Mouse (Mus musculus) spleen, adult 2 months (tissue): ENCODE data around the gene Mcts2. TPM values are rescaled to one million over a fixed set of nuclear protein-coding genes. Genes with fewer than 3 reads are reported as not detected.

Experiments used
- DNase-seq, 2 experiments: peaks; one replicate each; pipeline versions ENCODE4 v3.0.0 to v3.0.0-alpha.2; 2012 to 2021; ENCODE audit warnings: low spot score in 2 of 2, low read depth in 1 of 2
- H3K27ac ChIP-seq: fragments of 200-500 bp; 2 replicates; pipeline ENCODE4 v1.5.1; 2012; ENCODE audit warnings: low read length, inconsistent platforms; ENCODE audit not compliant: insufficient read depth
- H3K27me3 ChIP-seq: fragments of 200-500 bp; 2 replicates; pipeline ENCODE4 v1.6.1; 2012; ENCODE audit warnings: mild to moderate bottlenecking, moderate library complexity, low read length, inconsistent platforms; ENCODE audit not compliant: control insufficient read depth, insufficient read depth
- H3K36me3 ChIP-seq: fragments of 200-500 bp; 2 replicates; pipeline ENCODE4 v1.6.1; 2012; ENCODE audit warnings: mild to moderate bottlenecking, low read length, inconsistent platforms; ENCODE audit not compliant: control insufficient read depth, insufficient read depth
- H3K4me1 ChIP-seq: fragments of 200-500 bp; 2 replicates; pipeline ENCODE4 v1.6.1; 2011; ENCODE audit warnings: inconsistent platforms; ENCODE audit not compliant: control insufficient read depth, insufficient read depth, insufficient read length
- H3K4me3 ChIP-seq: fragments of 200-500 bp; 2 replicates; pipeline ENCODE4 v1.5.1; 2011; ENCODE audit warnings: mild to moderate bottlenecking, inconsistent platforms; ENCODE audit not compliant: insufficient read depth, insufficient read length; ENCODE audit errors: extremely low read depth
- CTCF ChIP-seq: fragments of 200-500 bp; IDR thresholded peaks from 2 replicates; pipeline ENCODE4 v1.5.1; 2011; ENCODE audit warnings: mild to moderate bottlenecking, inconsistent platforms; ENCODE audit not compliant: insufficient read depth, insufficient read length, insufficient replicate concordance; ENCODE audit errors: extremely low read depth
- POLR2A ChIP-seq: fragments of 200-500 bp; IDR thresholded peaks from 2 replicates; pipeline ENCODE4 v1.6.1; 2011; ENCODE audit warnings: low read depth, low read length, inconsistent platforms
- WGBS: fragments of 180-500 bp; shearing (Covaris S2); methylation state at CpG from one replicate; pipeline ENCODE4 v1.1.7; 2018; 5-methylcytosine and 5-hydroxymethylcytosine counted together
- polyA plus RNA-seq: library from polyadenylated mRNA; depleted of rRNA; stranded (reverse); fragments of >200 nt; gene quantifications from 2 replicates; pipeline ENCODE4 v1.2.3, GENCODE M21; 2012; rRNA removed

Mcts2 gene
- 0.79 and 1.5 TPM in 2 replicates for polyA plus RNA-seq

- Histone ChIP-seq H3K27ac (no peak within 1 kb of the TSS), H3K4me1 (no peaks in the 10 kb centered on the region), H3K36me3 (peaks cover 62% of the 10 kb centered on the region)
Observed at GRCm38 (mm10) chr2:152686806-152687267, at the start of gene Mcts2. Mcts2 (plus strand) TSS chr2:152687035.

GRCm38 (mm10) chr2:152637381-152637780, 49.5 kb upstream of the Mcts2 start:
- no peaks in the 10 kb centered on the region for H3K4me1 ChIP-seq
- no peak overlapping the region for H3K4me3 ChIP-seq
- H3K36me3 ChIP-seq: no peaks in the 10 kb centered on the region
- no peak for DNase-seq
- no peaks in the 10 kb centered on the region for H3K27me3 ChIP-seq
- H3K27ac ChIP-seq: 0 out of 2 replicates have a peak overlapping the region, but pooled peaks have one; percentile 56
- no peak for TF ChIP-seq POLR2A
- no peak for TF ChIP-seq CTCF
- 94% methylated on average over 4 of the region's 4 CpGs for WGBS

More at GRCm38 (mm10) chr2:152686806-152687267, at the start of gene Mcts2:
- 91% methylated on average over 45 of the region's 45 CpGs for WGBS
- no peak for TF ChIP-seq POLR2A
- no peak for TF ChIP-seq CTCF
- DNase-seq: peak in 1 of 2 experiments; percentile 31
- no peaks in the 10 kb centered on the region for H3K27me3 ChIP-seq
- H3K4me3 ChIP-seq: 0 out of 2 replicates have a peak within 1 kb of the TSS, but pooled peaks have one; percentile 2

- 70% methylated on average over 6 of the region's 6 CpGs for WGBS
- H3K4me3 ChIP-seq: no peak overlapping the region
- peak overlapping the region; percentile 61; the same call in 1 of the 2 replicates for H3K27ac ChIP-seq
Observed at GRCm38 (mm10) chr2:152638865-152639264, 48.0 kb upstream of the Mcts2 start.

GRCm38 (mm10) chr2:152639406-152640113, 47.3 kb upstream of the Mcts2 start:
- Histone ChIP-seq H3K27me3 (no peaks in the 10 kb centered on the region), H3K27ac (peak overlapping the region; percentile 61)
- DNase-seq: no peak

More at GRCm38 (mm10) chr2:152638865-152639264, 48.0 kb upstream of the Mcts2 start:
- TF ChIP-seq CTCF: no peak
- TF ChIP-seq POLR2A: no peak
- no peak for DNase-seq
- Histone ChIP-seq H3K27me3 (no peaks in the 10 kb centered on the region), H3K4me1 (no peaks in the 10 kb centered on the region), H3K36me3 (no peaks in the 10 kb centered on the region)

GRCm38 (mm10) chr2:152652901-152653620, 33.8 kb upstream of the Mcts2 start:
- Histone ChIP-seq H3K4me3 (no peak overlapping the region), H3K27ac (peak overlapping the region; percentile 6), H3K27me3 (no peaks in the 10 kb centered on the region), H3K36me3 (no peaks in the 10 kb centered on the region), H3K4me1 (no peaks in the 10 kb centered on the region)
- WGBS: 69% methylated on average over 10 of the region's 10 CpGs
- no peak for TF ChIP-seq CTCF
- TF ChIP-seq POLR2A: no peak
- DNase-seq: no peak

More at GRCm38 (mm10) chr2:152639406-152640113, 47.3 kb upstream of the Mcts2 start:
- no peaks in the 10 kb centered on the region for H3K4me1 ChIP-seq
- TF ChIP-seq CTCF: no peak
- no peak for TF ChIP-seq POLR2A
- H3K36me3 ChIP-seq: no peaks in the 10 kb centered on the region
- H3K4me3 ChIP-seq: no peak overlapping the region
- WGBS: 47% methylated on average over 11 of the region's 11 CpGs

- H3K27me3 ChIP-seq: no peaks in the 10 kb centered on the region
- DNase-seq: no peak
- H3K36me3 ChIP-seq: no peaks in the 10 kb centered on the region
- TF ChIP-seq POLR2A (no peak), CTCF (no peak)
- WGBS: 56% methylated on average over 14 of the region's 14 CpGs
- H3K27ac ChIP-seq: peak overlapping the region; percentile 0; the same call in 1 of the 2 replicates
- H3K4me3 ChIP-seq: no peak overlapping the region
- no peaks in the 10 kb centered on the region for H3K4me1 ChIP-seq
Observed at GRCm38 (mm10) chr2:152653874-152654715, 32.7 kb upstream of the Mcts2 start.
